In the genomic region with DNA sequence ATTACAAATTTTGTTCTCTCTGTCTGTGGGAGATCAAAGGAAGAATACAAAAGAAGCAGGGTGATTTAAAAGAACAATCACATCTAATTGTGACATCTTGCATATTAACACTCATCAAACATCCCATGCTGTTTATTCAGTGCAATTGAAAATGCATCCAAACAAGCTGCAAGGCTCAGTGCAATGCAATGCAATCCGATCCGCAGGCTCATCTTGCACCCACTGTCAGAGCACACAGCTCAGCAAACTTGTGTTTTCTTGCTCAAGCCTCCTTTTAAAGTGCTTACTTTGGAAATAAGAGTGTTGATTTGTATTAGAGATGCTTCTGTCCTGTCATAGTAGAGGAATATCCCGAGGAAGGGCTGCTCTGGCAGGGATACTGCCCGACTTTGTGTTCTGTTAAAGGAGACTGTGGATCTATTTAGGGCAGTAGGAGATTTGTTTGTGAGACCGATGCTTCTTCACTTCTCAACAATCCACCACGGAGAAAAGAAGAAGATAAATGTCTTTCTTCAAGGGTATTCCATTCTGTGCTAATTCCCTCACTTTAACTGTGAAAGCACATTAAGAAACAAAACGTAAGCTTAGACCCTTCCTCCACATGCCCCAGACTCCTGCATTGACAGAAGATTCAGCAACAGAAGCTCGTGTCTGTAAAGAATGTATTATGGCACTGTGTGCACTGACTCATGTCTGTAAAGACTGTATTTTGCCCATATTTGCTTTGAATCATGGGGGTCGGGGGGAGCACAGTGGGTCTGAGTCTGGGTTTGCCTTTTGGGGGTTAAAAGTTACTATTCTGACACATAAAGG, we compare ENCODE assay signal across 18 mouse cellular contexts.
DNase-seq lines count a peak whose midpoint lies in the region; ATAC-seq lines count a peak whose summit lies in the region.
"Had no signal": no experiment of that assay in that cellular context is flagged by ENCODE, and none has a peak within 500 bp of the region (broad histone marks: within the 10 kb centered on the region; RNA-seq: fewer than 3 reads in every experiment).

No protein-coding gene starts in this region.

- H3K4me3 ChIP-seq in forebrain, embryonic 12.5 days (replicated peaks) = no peak overlapping the region
- no peak overlapping the region for H3K4me3 ChIP-seq in hindbrain, embryonic 16.5 days (ENCODE audit: low read length)
- H3K4me3 ChIP-seq in neural tube, embryonic 13.5 days = no peak overlapping the region
- H3K4me3 ChIP-seq: embryonic facial prominence, embryonic 12.5 days; heart, embryonic 15.5 days; kidney, embryonic 15.5 days had no signal

- 21% methylated on average over 9 of the region's 9 CpGs for WGBS in forebrain, embryonic 12.5 days
- 15% methylated on average over 9 of the region's 9 CpGs for WGBS in hindbrain, embryonic 16.5 days
- WGBS in neural tube, embryonic 13.5 days = 13% methylated on average over 9 of the region's 9 CpGs

- H3K27me3 ChIP-seq in forebrain, embryonic 12.5 days = no peaks in the 10 kb centered on the region
- no peaks in the 10 kb centered on the region for H3K27me3 ChIP-seq in hindbrain, embryonic 16.5 days (replicated peaks; ENCODE audit: control insufficient read depth, insufficient read depth, low read length)
- no peaks in the 10 kb centered on the region for H3K27me3 ChIP-seq in neural tube, embryonic 13.5 days
- H3K27me3 ChIP-seq: embryonic facial prominence, embryonic 12.5 days; heart, embryonic 15.5 days; kidney, embryonic 15.5 days had no signal

- no peak overlapping the region for H3K27ac ChIP-seq in forebrain, embryonic 12.5 days
- no peak overlapping the region for H3K27ac ChIP-seq in hindbrain, embryonic 16.5 days (ENCODE audit: low read depth, low read length)
- H3K27ac ChIP-seq in neural tube, embryonic 13.5 days (replicated peaks) = peak overlapping the region; percentile 56; the same call in 1 of the 2 replicates
- H3K27ac ChIP-seq: embryonic facial prominence, embryonic 12.5 days; heart, embryonic 15.5 days; kidney, embryonic 15.5 days; liver, embryonic 14.5 days had no signal

- H3K4me1 ChIP-seq in forebrain, embryonic 12.5 days = peaks cover 9% of the 10 kb centered on the region
- H3K4me1 ChIP-seq in hindbrain, embryonic 16.5 days (ENCODE audit: control insufficient read depth, insufficient read depth, low read depth, low read length) = peaks cover 3% of the 10 kb centered on the region
- H3K4me1 ChIP-seq in neural tube, embryonic 13.5 days (replicated peaks) = peaks cover 10% of the 10 kb centered on the region
- H3K4me1 ChIP-seq: embryonic facial prominence, embryonic 12.5 days; heart, embryonic 15.5 days; kidney, embryonic 15.5 days had no signal

- H3K9me3 ChIP-seq in forebrain, embryonic 12.5 days = no peaks in the 10 kb centered on the region
- H3K9me3 ChIP-seq in hindbrain, embryonic 16.5 days (ENCODE audit: control insufficient read depth, low read length) = no peaks in the 10 kb centered on the region
- no peaks in the 10 kb centered on the region for H3K9me3 ChIP-seq in neural tube, embryonic 13.5 days
- H3K9me3 ChIP-seq: embryonic facial prominence, embryonic 12.5 days; heart, embryonic 15.5 days; kidney, embryonic 15.5 days had no signal

- DNase-seq in embryo, embryonic 9.5 days (ENCODE audit: extremely low spot score) = peak; percentile 9
- no peak for DNase-seq in embryo, embryonic 11 days
- no peak for DNase-seq in thymus, postnatal 4 days
- no peak for DNase-seq in layer of hippocampus, postnatal 25 days (ENCODE audit: extremely low spot score in 1 of 2, low spot score in 1 of 2)
- DNase-seq in T-cell, adult 2 months (ENCODE audit: low spot score) = no peak
- DNase-seq: cerebellum, postnatal 14 days; lung, postnatal 10 days; right cerebral cortex, postnatal 4 days; thymus, adult 18-20 months had no signal

- ATAC-seq in forebrain, embryonic 12.5 days (ENCODE audit: low FRiP score) = no peak
- ATAC-seq in hindbrain, embryonic 16.5 days = peak; percentile 54; the same call in 1 of the 2 replicates
- no peak; the same call in 1 of the 2 replicates for ATAC-seq in neural tube, embryonic 13.5 days (ENCODE audit: low read depth)
- ATAC-seq: inflammation-experienced regulatory T-cells, adult 6 months; Patski had no signal

- peak overlapping the region; percentile 22; the same call in 1 of the 2 replicates for H3K4me2 ChIP-seq in forebrain, embryonic 12.5 days
- H3K4me2 ChIP-seq in hindbrain, embryonic 16.5 days (ENCODE audit: low read length) = peak overlapping the region; percentile 27
- peak overlapping the region; percentile 42 for H3K4me2 ChIP-seq in neural tube, embryonic 13.5 days
- H3K4me2 ChIP-seq: embryonic facial prominence, embryonic 12.5 days; heart, embryonic 15.5 days; kidney, embryonic 15.5 days had no signal

- H3K36me3 ChIP-seq in forebrain, embryonic 12.5 days (replicated peaks) = no peaks in the 10 kb centered on the region
- peaks cover 2% of the 10 kb centered on the region; the same call in 1 of the 2 replicates for H3K36me3 ChIP-seq in hindbrain, embryonic 16.5 days (ENCODE audit: control insufficient read depth, insufficient read depth, low read length)
- 0 out of 2 replicates have a peak, but pooled peaks cover 12% of the 10 kb centered on the region for H3K36me3 ChIP-seq in neural tube, embryonic 13.5 days
- H3K36me3 ChIP-seq: embryonic facial prominence, embryonic 12.5 days; heart, embryonic 15.5 days; kidney, embryonic 15.5 days had no signal

- no peak overlapping the region for H3K9ac ChIP-seq in forebrain, embryonic 12.5 days
- no peak overlapping the region for H3K9ac ChIP-seq in hindbrain, embryonic 16.5 days (ENCODE audit: low read depth, low read length)
- peak overlapping the region; percentile 50; the same call in 1 of the 2 replicates for H3K9ac ChIP-seq in neural tube, embryonic 13.5 days
- H3K9ac ChIP-seq: embryonic facial prominence, embryonic 12.5 days; heart, embryonic 15.5 days; kidney, embryonic 15.5 days; liver, embryonic 14.5 days had no signal
